Mouse (Mus musculus) MEL (cell line): Measurements from ENCODE around the gene Prkci.

Experiments
- BHLHE40 ChIP-seq: IDR thresholded peaks from 2 replicates; pipeline ENCODE4 v1.6.1; 2012; ENCODE audit warnings: low read depth, mild to moderate bottlenecking, inconsistent platforms, low read length, improper control_type of control experiment, borderline replicate concordance
- CHD2 ChIP-seq: IDR thresholded peaks from 2 replicates; pipeline ENCODE4 v1.6.1; 2011; ENCODE audit warnings: low read length, improper control_type of control experiment
- GABPA ChIP-seq: IDR thresholded peaks from 2 replicates; pipeline ENCODE4 v1.6.1; 2012; ENCODE audit warnings: low read depth, mild to moderate bottlenecking, inconsistent platforms, low read length, improper control_type of control experiment, moderate library complexity
- GATA1 ChIP-seq: IDR thresholded peaks from 2 replicates; pipeline ENCODE4 v1.6.1; 2011; ENCODE audit warnings: low read depth, low read length, improper control_type of control experiment
- POLR2A ChIP-seq, 2 experiments: IDR thresholded peaks; 2 replicates each; pipeline ENCODE4 v1.6.1; 2011 to 2012; ENCODE audit warnings: low read length in 2 of 2, mild to moderate bottlenecking in 2 of 2, control low read depth in 1 of 2, improper control_type of control experiment in 1 of 2, low read depth in 1 of 2, moderate library complexity in 1 of 2; ENCODE audit not compliant: control insufficient read depth in 1 of 2, insufficient read depth in 1 of 2, poor library complexity in 1 of 2

DNA sequence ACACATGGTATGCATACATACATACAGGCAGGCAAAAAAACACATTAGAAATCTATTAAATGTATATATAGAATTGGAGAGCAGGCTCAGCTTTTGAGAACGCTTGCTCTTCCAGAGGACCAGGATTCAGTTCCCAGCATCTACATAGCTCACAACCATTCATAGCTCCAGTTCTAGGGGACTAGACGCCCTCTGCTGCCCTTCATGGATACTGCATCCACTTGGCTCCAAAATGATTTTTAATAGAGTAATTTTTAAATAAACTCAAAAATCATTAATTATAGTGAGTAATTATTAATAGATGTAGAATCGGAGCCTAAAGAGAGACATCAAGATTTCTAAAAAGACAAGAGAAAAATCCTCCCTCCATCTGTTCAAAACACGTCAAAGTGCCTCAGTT lies 32.4 kb upstream of the Prkci start:
- TF ChIP-seq GATA1 (no peak), GABPA (no peak), CHD2 (no peak), BHLHE40 (no peak), POLR2A (IDR thresholded peaks at IDR 0.05; ENCODE audit: control insufficient read depth in 1 of 2, insufficient read depth in 1 of 2, low read depth in 1 of 2, low read length in 2 of 2, poor library complexity in 1 of 2) (no peak)
